Mouse (Mus musculus): Measurements from ENCODE around the gene Agpat3. TPM values are rescaled to one million over a fixed set of nuclear protein-coding genes. Genes with fewer than 3 reads are reported as not detected.

The Agpat3 gene
- total and polyA plus RNA-seq, 2 experiments: 132 to 351 TPM

DNA sequence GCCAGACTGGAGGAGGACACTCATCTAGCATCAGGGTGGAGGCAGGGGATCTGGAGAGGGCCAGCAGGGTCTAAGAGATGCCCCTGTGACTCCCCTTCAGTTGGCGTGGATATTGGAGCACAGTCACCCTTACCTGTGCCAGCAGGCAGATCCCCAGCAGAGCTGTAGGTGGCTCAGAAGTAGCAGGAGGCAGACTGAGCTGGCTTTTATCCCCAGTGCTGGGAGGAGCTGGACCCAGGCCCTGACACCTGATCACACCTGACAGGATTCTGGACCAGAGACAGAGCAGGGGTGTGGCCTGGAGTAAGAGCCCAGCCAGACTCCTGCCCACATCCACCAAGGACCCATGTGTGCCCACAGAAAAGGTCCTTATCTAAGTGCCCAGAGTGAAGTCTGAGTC is 31.8 kb downstream of the Agpat3 start:
- WGBS: 81% methylated on average over 1 of the region's 1 CpGs
- no peak for DNase-seq (ENCODE audit: extremely low read depth, low read depth, low spot score)

DNA sequence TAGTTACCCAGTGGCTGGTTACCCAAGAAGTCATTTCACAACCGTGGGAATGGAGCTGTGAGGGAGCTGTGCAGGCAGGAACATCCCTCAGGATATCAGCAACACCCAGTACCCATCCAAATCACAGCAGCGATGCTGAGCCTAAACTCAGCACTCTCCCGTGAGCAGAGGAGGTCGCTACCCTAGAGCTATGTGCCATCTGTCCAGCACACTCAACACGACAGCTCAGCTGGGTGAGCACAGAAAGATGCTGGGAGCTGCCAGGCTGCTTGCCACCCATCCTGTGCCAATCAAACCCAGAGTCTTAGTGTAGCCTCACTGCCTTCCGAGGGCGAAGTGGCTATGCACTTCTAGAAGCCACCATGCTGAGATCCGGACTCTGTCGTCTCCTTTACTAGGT is 32.3 kb downstream of the Agpat3 start:
- Histone ChIP-seq H3K36me3 (ENCODE audit: control insufficient read depth, insufficient read depth, low read length) (no peaks in the 10 kb centered on the region), H3K27ac (replicated peaks; ENCODE audit: insufficient read depth, low read depth, low read length) (no peak overlapping the region), H3K9ac (ENCODE audit: low read depth, low read length) (no peak overlapping the region), H3K4me1 (ENCODE audit: control insufficient read depth, insufficient read depth, low read length) (peaks cover 4% of the 10 kb centered on the region), H3K27me3 (ENCODE audit: control insufficient read depth, insufficient read depth, low read length) (no peaks in the 10 kb centered on the region), H3K79me2 (ENCODE audit: control insufficient read depth, insufficient read depth, low read length) (peaks cover 63% of the 10 kb centered on the region), H3K4me3 (ENCODE audit: insufficient read depth, low read depth, low read length) (no peak overlapping the region)
- 88% methylated on average over 9 of the region's 9 CpGs for WGBS
- no peak for TF ChIP-seq POLR2A (IDR thresholded peaks at IDR 0.05; ENCODE audit: extremely low read depth, insufficient read depth, low read length)
- TF ChIP-seq CTCF (IDR thresholded peaks at IDR 0.05; ENCODE audit: low read depth, low read length): no peak
- DNase-seq (ENCODE audit: extremely low read depth, low read depth, low spot score): no peak

More for the DNA sequence above, 31.8 kb downstream of the Agpat3 start:
- H3K27me3 ChIP-seq (ENCODE audit: control insufficient read depth, insufficient read depth, low read length): no peaks in the 10 kb centered on the region
- H3K27ac ChIP-seq (replicated peaks; ENCODE audit: insufficient read depth, low read depth, low read length): no peak overlapping the region
- TF ChIP-seq POLR2A (IDR thresholded peaks at IDR 0.05; ENCODE audit: extremely low read depth, insufficient read depth, low read length): no peak
- TF ChIP-seq CTCF (IDR thresholded peaks at IDR 0.05; ENCODE audit: low read depth, low read length): no peak
- peaks cover 8% of the 10 kb centered on the region for H3K4me1 ChIP-seq (ENCODE audit: control insufficient read depth, insufficient read depth, low read length)
- no peaks in the 10 kb centered on the region for H3K36me3 ChIP-seq (ENCODE audit: control insufficient read depth, insufficient read depth, low read length)
- H3K4me3 ChIP-seq (ENCODE audit: insufficient read depth, low read depth, low read length): no peak overlapping the region
- H3K79me2 ChIP-seq (ENCODE audit: control insufficient read depth, insufficient read depth, low read length): peaks cover 59% of the 10 kb centered on the region
- no peak overlapping the region for H3K9ac ChIP-seq (ENCODE audit: low read depth, low read length)

DNA sequence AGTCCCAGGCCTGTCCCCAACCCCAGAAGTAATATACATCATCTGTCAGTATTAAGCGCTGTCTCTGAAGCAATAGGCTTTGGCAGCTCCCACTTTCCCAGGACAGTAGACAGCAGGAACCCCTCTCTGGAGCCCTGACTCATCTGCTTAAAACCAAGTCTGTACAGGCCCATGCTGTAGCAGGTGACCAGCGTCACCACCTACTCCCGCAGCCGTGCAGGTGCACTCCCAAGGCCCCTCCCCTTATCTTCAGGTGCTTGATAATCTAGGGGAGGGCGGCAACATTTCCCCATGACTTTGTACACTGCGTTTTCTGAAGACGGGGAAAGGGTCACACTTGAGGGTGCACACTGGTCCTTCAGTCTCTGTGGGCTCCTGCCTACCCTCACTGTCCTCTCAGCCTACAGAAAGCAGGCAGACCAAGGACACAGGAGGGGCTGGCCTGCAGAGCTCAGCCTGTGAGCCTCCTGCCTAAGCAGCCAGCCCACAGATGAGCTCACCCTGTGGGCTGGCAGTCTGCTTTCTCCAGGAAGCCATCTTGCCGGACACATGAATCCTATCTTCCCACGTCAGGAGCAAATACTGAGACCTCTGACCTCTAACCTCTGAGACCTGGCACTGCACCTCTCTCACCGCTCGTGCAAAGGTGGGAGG is 34.9 kb downstream of the Agpat3 start:
- DNase-seq (ENCODE audit: extremely low read depth, low read depth, low spot score): peak; percentile 48
- H3K27ac ChIP-seq (replicated peaks; ENCODE audit: insufficient read depth, low read depth, low read length): no peak overlapping the region
- H3K4me1 ChIP-seq (ENCODE audit: control insufficient read depth, insufficient read depth, low read length): no peaks in the 10 kb centered on the region
- H3K79me2 ChIP-seq (ENCODE audit: control insufficient read depth, insufficient read depth, low read length): peaks cover 56% of the 10 kb centered on the region
- H3K36me3 ChIP-seq (ENCODE audit: control insufficient read depth, insufficient read depth, low read length): no peaks in the 10 kb centered on the region
- no peak overlapping the region for H3K4me3 ChIP-seq (ENCODE audit: insufficient read depth, low read depth, low read length)
- 65% methylated on average over 11 of the region's 11 CpGs for WGBS
- TF ChIP-seq CTCF (IDR thresholded peaks at IDR 0.05; ENCODE audit: low read depth, low read length): no peak
- no peak for TF ChIP-seq POLR2A (IDR thresholded peaks at IDR 0.05; ENCODE audit: extremely low read depth, insufficient read depth, low read length)
- H3K9ac ChIP-seq (ENCODE audit: low read depth, low read length): no peak overlapping the region
- no peaks in the 10 kb centered on the region for H3K27me3 ChIP-seq (ENCODE audit: control insufficient read depth, insufficient read depth, low read length)

DNA sequence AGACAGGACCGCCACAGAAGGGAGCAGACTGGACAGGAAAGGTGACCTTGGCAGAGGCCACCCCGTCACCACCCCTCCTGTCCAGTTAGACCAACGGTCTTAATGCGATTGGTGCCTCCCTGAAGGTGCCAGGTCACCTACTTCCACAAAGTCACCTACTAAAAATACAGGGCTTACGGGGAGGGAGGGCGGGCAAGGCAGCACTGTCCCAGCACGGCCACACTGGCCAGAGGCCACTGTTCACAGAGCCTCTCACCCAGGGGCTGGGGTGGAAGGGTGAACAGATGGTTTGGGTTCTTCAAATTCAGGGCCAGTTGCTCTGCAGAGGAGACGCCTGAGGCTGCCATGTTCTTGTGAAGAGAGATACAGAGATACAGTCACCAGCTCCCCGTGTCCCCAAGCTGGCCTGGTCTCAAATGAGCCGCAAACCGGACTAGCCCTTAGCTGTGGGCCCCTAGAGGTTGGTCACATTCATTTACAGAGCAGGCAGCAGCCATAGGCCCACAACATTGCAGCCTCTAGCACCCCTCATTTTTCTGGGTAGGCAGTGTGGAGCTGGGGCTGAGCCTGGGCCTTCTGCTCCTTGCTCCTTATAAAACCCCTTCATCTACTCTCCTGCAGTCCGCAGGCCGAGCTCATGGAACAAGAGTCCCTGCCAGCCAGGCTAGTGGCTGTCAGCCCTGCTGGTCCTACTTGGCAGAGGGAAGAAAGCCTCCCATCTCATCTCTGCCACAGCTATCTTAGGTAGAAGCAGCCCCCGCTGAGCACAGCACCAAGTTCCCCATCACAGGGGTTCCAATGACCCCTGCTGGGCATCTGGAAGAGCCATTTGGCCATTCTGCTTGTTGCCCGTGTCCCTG is 35.8 kb downstream of the Agpat3 start:
- Histone ChIP-seq H3K4me3 (ENCODE audit: insufficient read depth, low read depth, low read length) (no peak overlapping the region), H3K36me3 (ENCODE audit: control insufficient read depth, insufficient read depth, low read length) (no peaks in the 10 kb centered on the region), H3K4me1 (ENCODE audit: control insufficient read depth, insufficient read depth, low read length) (no peaks in the 10 kb centered on the region), H3K79me2 (ENCODE audit: control insufficient read depth, insufficient read depth, low read length) (peaks cover 56% of the 10 kb centered on the region), H3K27me3 (ENCODE audit: control insufficient read depth, insufficient read depth, low read length) (no peaks in the 10 kb centered on the region), H3K27ac (replicated peaks; ENCODE audit: insufficient read depth, low read depth, low read length) (no peak overlapping the region), H3K9ac (ENCODE audit: low read depth, low read length) (no peak overlapping the region)
- WGBS: 94% methylated on average over 15 of the region's 15 CpGs
- TF ChIP-seq POLR2A (IDR thresholded peaks at IDR 0.05; ENCODE audit: extremely low read depth, insufficient read depth, low read length) (no peak), CTCF (IDR thresholded peaks at IDR 0.05; ENCODE audit: low read depth, low read length) (no peak)
- no peak for DNase-seq (ENCODE audit: extremely low read depth, low read depth, low spot score)

DNA sequence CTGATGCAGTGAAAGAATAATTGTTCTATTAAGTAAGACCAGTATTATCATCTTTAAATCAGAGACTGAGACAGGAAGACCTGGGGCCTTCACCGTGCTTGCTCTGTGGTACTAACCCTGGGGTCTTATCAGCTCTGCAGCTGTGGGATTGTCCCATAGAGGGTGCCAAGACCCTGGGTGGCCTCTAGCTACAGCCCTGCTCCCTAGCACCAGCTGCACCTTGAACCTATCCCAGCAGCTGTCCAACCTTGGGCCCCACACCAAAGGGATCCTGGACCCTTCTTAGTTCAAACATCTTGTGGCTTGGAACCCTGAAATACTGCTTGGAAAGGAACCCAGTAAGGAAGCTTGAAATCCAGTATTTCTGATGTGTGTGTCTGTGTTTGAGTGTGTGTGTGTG is 37.1 kb downstream of the Agpat3 start:
- no peak for DNase-seq (ENCODE audit: extremely low read depth, low read depth, low spot score)
- 76% methylated on average over 1 of the region's 1 CpGs for whole genome bisulfite sequencing
- Histone ChIP-seq H3K79me2 (ENCODE audit: control insufficient read depth, insufficient read depth, low read length) (peaks cover 46% of the 10 kb centered on the region), H3K36me3 (ENCODE audit: control insufficient read depth, insufficient read depth, low read length) (no peaks in the 10 kb centered on the region), H3K27me3 (ENCODE audit: control insufficient read depth, insufficient read depth, low read length) (no peaks in the 10 kb centered on the region), H3K4me1 (ENCODE audit: control insufficient read depth, insufficient read depth, low read length) (no peaks in the 10 kb centered on the region), H3K27ac (replicated peaks; ENCODE audit: insufficient read depth, low read depth, low read length) (no peak overlapping the region), H3K9ac (ENCODE audit: low read depth, low read length) (no peak overlapping the region), H3K4me3 (ENCODE audit: insufficient read depth, low read depth, low read length) (no peak overlapping the region)
- TF ChIP-seq POLR2A (IDR thresholded peaks at IDR 0.05; ENCODE audit: extremely low read depth, insufficient read depth, low read length) (no peak), CTCF (IDR thresholded peaks at IDR 0.05; ENCODE audit: low read depth, low read length) (no peak)
